Mouse (Mus musculus): ENCODE results near the gene Tmem8. TPM values are rescaled to one million over a fixed set of nuclear protein-coding genes. Genes with fewer than 3 reads are reported as not detected.
A peak's percentile ranks its signal among the peaks of the same experiment; 100 is the strongest.
"Not testable (repeated sequence)": the region's sequence is repeated elsewhere in the genome, so short reads cannot be mapped to it uniquely, and the experiment has no call there.

Gene Tmem8
- total RNA-seq, 2 experiments from 2014 or later = 4.3 to 9.6 TPM

GRCm38 (mm10) chr17:26110156-26110555 lies 2.9 kb upstream of the Tmem8 start:
- ATAC-seq (replicated peaks; ENCODE audit: low FRiP score, poor library complexity, severe bottlenecking) = no peak

- no peak for ATAC-seq (replicated peaks; ENCODE audit: low FRiP score, poor library complexity, severe bottlenecking)
Observed at GRCm38 (mm10) chr17:26111024-26111423, 2.1 kb upstream of the Tmem8 start.

- ATAC-seq (replicated peaks; ENCODE audit: low FRiP score, poor library complexity, severe bottlenecking) = no peak
Observed at GRCm38 (mm10) chr17:26111722-26112121, 1.4 kb upstream of the Tmem8 start.

- ATAC-seq (replicated peaks; ENCODE audit: low FRiP score, poor library complexity, severe bottlenecking) = 0 out of 2 replicates have a peak, but pooled peaks have one; percentile 11
Observed at GRCm38 (mm10) chr17:26112751-26113150, 348 bp upstream of the Tmem8 start.

GRCm38 (mm10) chr17:26114061-26114460 lies 962 bp downstream of the Tmem8 start:
- ATAC-seq (replicated peaks; ENCODE audit: low FRiP score, poor library complexity, severe bottlenecking) = no peak

GRCm38 (mm10) chr17:26114461-26114860 lies 1.4 kb downstream of the Tmem8 start:
- ATAC-seq (replicated peaks; ENCODE audit: low FRiP score, poor library complexity, severe bottlenecking) = not testable (repeated sequence)

- ATAC-seq (replicated peaks; ENCODE audit: low FRiP score, poor library complexity, severe bottlenecking) = 0 out of 2 replicates have a peak, but pooled peaks have one; percentile 32
Observed at GRCm38 (mm10) chr17:26115205-26115898, 2.3 kb downstream of the Tmem8 start.

GRCm38 (mm10) chr17:26115956-26116487 lies 2.9 kb downstream of the Tmem8 start:
- no peak for ATAC-seq (replicated peaks; ENCODE audit: low FRiP score, poor library complexity, severe bottlenecking)

GRCm38 (mm10) chr17:26116503-26117258 lies 3.6 kb downstream of the Tmem8 start:
- ATAC-seq (replicated peaks; ENCODE audit: low FRiP score, poor library complexity, severe bottlenecking) = no peak

- ATAC-seq (replicated peaks; ENCODE audit: low FRiP score, poor library complexity, severe bottlenecking) = peak; percentile 46
Observed at GRCm38 (mm10) chr17:26119766-26120710, 6.9 kb downstream of the Tmem8 start.

- ATAC-seq (replicated peaks; ENCODE audit: low FRiP score, poor library complexity, severe bottlenecking) = no peak
Observed at GRCm38 (mm10) chr17:26122431-26123140, 9.5 kb downstream of the Tmem8 start.

- ATAC-seq (replicated peaks; ENCODE audit: low FRiP score, poor library complexity, severe bottlenecking) = peak; percentile 87
Observed at GRCm38 (mm10) chr17:26123267-26123684, 10.2 kb downstream of the Tmem8 start, which contains the start of gene Mrpl28. TSS of gene Mrpl28 (plus strand) at chr17:26123500.

- ATAC-seq (replicated peaks; ENCODE audit: low FRiP score, poor library complexity, severe bottlenecking) = no peak
Observed at GRCm38 (mm10) chr17:26124560-26124959, 11.5 kb downstream of the Tmem8 start.

GRCm38 (mm10) chr17:26125226-26125625 lies 12.1 kb downstream of the Tmem8 start:
- no peak for ATAC-seq (replicated peaks; ENCODE audit: low FRiP score, poor library complexity, severe bottlenecking)

GRCm38 (mm10) chr17:26131062-26131732 lies 18.1 kb downstream of the Tmem8 start:
- no peak for ATAC-seq (replicated peaks; ENCODE audit: low FRiP score, poor library complexity, severe bottlenecking)

GRCm38 (mm10) chr17:26131856-26132853 lies 19.1 kb downstream of the Tmem8 start:
- ATAC-seq (replicated peaks; ENCODE audit: low FRiP score, poor library complexity, severe bottlenecking) = no peak

- no peak for ATAC-seq (replicated peaks; ENCODE audit: low FRiP score, poor library complexity, severe bottlenecking)
Observed at GRCm38 (mm10) chr17:26137106-26137750, 24.1 kb downstream of the Tmem8 start.

Data from erythroblast, adult 5-6 weeks (primary cell).